Mouse (Mus musculus) lung, postnatal 4 days (tissue): ENCODE measurements around the gene Napepld.
A peak's percentile ranks its signal among the peaks of the same experiment; 100 is the strongest.
"Not testable (repeated sequence)": the region's sequence is repeated elsewhere in the genome, so short reads cannot be mapped to it uniquely, and the experiment has no call there.

Source experiments
- DNase-seq, 2 experiments: peaks; one replicate each; pipeline ENCODE4 v3.0.0; 2021

The Napepld gene

GRCm38 (mm10) chr5:21663081-21663480 lies 38.1 kb downstream of the Napepld start:
- no peak for DNase-seq

- DNase-seq = no peak
These were observed 40.3 kb downstream of the Napepld start for GRCm38 (mm10) chr5:21660850-21661249.

GRCm38 (mm10) chr5:21658623-21659395 lies 42.4 kb downstream of the Napepld start:
- peak; percentile 85 to 87 for DNase-seq

GRCm38 (mm10) chr5:21658038-21658437 lies 43.2 kb downstream of the Napepld start:
- DNase-seq = no peak

GRCm38 (mm10) chr5:21656912-21657311 lies 44.3 kb downstream of the Napepld start:
- DNase-seq = peak; percentile 43 to 73

GRCm38 (mm10) chr5:21651885-21652612 lies 49.1 kb downstream of the Napepld start:
- no peak for DNase-seq

GRCm38 (mm10) chr5:21650736-21651135 lies 50.5 kb downstream of the Napepld start:
- no peak for DNase-seq

- no peak for DNase-seq
These were observed 55.1 kb downstream of the Napepld start for GRCm38 (mm10) chr5:21646133-21646491.

GRCm38 (mm10) chr5:21645439-21646132 lies 55.6 kb downstream of the Napepld start, which contains the start of the genes Fbxl13 and Armc10:
Gene Fbxl13, minus strand, starts transcription at chr5:21645634.
Gene Armc10, plus strand, starts transcription at chr5:21645813.
- peak; percentile 90 to 95 for DNase-seq

GRCm38 (mm10) chr5:21644891-21645438 lies 56.2 kb downstream of the Napepld start:
- no peak for DNase-seq

GRCm38 (mm10) chr5:21643606-21644005 lies 57.6 kb downstream of the Napepld start:
- DNase-seq = no peak

- DNase-seq = peak in 1 of 2 experiments; percentile 50
These were observed 60.2 kb downstream of the Napepld start for GRCm38 (mm10) chr5:21640961-21641360.

GRCm38 (mm10) chr5:21625916-21626315 lies 75.3 kb downstream of the Napepld start:
- DNase-seq = no peak

- no peak for DNase-seq
These were observed 84.7 kb downstream of the Napepld start for GRCm38 (mm10) chr5:21616450-21617009.

- not testable (repeated sequence) for DNase-seq
These were observed 86.9 kb downstream of the Napepld start for GRCm38 (mm10) chr5:21614299-21614698.
